Mouse (Mus musculus): ENCODE data around the gene Kifc3.
"Not testable (repeated sequence)": the region's sequence is repeated elsewhere in the genome, so short reads cannot be mapped to it uniquely, and the experiment has no call there.

The Kifc3 gene

GRCm38 (mm10) chr8:95202649-95203275 is at the start of gene Kifc3:
Gene Kifc3 (minus strand): TSS chr8:95202812.
- ATAC-seq (ENCODE audit: low TSS enrichment): no peak

- ATAC-seq (ENCODE audit: low TSS enrichment): no peak
Measured at GRCm38 (mm10) chr8:95252056-95252455, 49.4 kb upstream of the Kifc3 start.

- no peak for ATAC-seq (ENCODE audit: low TSS enrichment)
Measured at GRCm38 (mm10) chr8:95249847-95250246, 47.2 kb upstream of the Kifc3 start.

DNA sequence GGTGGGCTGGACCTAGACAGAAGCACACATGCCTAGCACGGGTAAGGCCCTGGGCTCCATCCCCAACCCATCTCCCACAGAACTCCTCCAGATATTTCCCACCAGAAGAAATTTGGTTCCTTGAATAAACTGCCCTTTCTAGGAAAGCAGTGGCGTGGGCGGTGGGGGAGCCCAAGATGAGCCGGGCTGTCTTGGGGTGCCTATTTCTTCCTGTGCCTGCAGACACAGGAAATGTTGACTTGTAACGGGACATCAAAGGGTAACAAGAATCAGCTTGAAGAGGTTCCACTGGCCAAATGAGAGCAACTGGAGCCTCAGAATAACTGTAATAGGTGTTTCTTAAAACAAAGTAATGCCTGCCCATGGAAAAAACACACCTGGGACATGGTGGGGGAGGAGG is 44.7 kb upstream of the Kifc3 start:
- ATAC-seq (ENCODE audit: low TSS enrichment): no peak

DNA sequence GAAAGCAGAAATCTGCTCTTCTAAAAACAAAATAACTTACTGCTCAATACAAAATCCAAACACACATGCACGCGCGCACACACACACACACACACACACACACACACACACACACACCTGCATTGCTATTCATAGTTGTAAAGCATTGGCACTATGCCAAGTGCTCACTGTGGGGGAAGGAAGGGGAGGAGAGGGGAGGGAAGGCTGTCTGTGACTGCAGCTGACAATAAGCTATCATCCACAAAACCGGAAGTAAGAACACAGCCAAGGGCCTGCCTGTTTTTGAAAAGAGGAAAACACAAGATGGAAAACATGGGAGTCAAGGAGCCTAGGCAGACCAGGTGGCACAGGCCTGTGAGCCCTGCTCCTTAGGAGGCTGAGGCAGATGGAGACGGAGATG is 42.6 kb upstream of the Kifc3 start:
- ATAC-seq (ENCODE audit: low TSS enrichment): no peak

DNA sequence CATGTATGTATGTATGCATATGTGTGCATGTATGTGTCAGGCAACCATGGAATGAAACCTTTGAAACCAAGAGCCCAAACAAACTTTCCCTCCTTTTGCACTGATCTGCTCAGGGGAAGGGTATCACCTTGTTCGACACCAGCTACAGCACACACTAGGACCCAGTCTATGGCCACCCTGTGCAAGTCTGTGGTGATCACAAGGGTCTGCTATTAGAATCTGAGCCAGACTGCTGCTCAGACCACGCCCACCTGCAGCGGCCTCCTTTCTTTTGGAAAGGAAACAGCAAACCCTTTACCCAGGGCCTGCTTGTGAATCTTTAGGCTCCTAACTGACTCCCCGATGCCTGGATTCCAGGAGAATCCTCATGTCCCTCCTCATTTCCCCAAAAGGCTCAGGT is 41.2 kb upstream of the Kifc3 start:
- ATAC-seq (ENCODE audit: low TSS enrichment): no peak

DNA sequence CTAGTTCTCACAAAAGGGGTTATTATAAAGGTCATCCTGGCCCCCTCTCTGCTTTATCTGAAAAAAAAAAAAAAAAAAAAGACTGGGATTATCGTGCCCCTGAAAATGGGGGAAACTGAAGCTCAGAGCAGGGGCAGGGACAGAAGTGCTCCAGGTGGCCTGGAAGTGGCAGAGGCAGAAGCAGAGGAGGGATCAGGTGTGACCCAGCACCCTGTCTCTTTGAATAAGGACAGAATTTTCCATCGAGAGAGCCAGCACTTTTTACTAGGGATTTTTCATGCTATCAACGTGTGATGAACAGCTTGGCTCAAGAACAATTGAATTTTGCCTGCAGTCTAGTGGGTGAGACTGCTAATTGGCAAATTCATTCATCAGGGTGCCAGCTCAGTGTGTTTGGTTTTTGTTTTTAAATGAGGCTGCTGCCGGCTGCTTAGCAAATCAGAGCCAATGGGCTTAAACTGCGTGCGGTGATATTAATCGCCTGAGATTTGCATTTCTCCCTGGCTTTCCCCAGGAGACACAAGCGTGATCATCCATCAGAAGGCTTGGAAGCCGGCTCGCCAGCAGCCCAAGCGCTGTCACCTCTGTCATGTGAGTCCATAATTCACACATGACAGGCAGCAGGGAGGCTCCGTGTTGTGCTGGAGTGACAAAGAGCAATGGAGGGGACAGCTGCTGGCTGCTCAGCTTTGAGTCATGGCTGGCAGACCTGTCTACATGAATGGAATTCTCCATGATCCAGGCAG is 40.4 kb upstream of the Kifc3 start:
- peak; percentile 76 for ATAC-seq (ENCODE audit: low TSS enrichment)

GRCm38 (mm10) chr8:95242099-95242825 is 39.6 kb upstream of the Kifc3 start:
- no peak for ATAC-seq (ENCODE audit: low TSS enrichment)

DNA sequence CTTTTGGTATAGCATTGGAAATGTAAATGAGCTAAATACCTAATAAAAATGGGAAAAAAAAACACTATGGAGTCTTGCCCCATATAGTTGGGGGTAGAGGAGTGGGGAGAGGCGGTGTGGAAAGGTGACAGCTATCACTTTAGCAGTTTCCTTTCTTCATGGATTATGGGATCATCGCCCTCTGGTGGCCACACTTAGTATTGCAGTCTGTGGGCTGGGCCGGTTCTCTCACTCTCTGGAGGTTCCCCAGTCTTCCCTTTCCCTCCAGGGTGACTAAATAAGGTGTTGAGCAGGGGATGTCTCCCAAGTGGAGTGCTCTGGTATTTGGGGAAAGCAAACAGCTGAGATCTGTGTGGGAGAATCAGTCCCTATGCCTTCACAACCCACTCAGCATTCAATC is 33.1 kb upstream of the Kifc3 start:
- ATAC-seq (ENCODE audit: low TSS enrichment): peak; percentile 67

GRCm38 (mm10) chr8:95230086-95230485 is 27.5 kb upstream of the Kifc3 start:
- ATAC-seq (ENCODE audit: low TSS enrichment): not testable (repeated sequence)

DNA sequence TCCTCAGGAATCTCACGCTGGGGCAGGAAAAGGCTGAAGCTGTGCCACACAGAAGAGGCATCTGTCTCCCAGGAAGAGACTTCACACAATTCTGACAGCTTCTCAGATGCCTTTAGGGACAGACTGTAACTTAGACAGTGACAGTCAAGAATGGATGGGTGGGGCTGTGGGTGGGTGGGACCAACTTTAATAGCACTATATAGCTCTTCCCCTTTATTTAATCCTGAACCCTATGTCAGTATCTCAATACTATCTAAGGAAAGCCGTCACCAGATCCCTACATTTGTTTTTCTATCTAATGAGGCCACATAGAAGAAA is 24.5 kb upstream of the Kifc3 start:
- ATAC-seq (ENCODE audit: low TSS enrichment): no peak

GRCm38 (mm10) chr8:95226251-95227150 is 23.9 kb upstream of the Kifc3 start:
- ATAC-seq (ENCODE audit: low TSS enrichment): no peak

DNA sequence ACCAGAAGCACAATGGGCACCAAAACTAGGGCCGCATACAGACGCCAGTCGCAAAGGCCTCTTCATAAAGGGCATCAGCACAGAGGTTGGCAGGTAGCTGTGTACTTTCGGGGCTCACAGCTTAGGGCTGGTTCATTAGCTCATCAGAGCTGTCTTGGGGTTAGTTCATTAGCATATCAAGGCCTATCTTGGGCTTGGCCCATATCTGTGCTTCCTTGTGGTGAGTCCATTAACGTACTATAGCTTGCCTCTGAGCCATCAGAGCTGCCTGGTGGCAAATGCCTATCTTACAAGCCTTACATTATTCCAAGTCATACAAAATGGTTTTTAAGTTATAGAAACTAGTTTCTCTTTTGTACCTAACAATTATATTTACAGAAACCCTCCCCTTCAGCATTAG is 21.4 kb upstream of the Kifc3 start:
- no peak for ATAC-seq (ENCODE audit: low TSS enrichment)

- no peak for ATAC-seq (ENCODE audit: low TSS enrichment)
Measured at GRCm38 (mm10) chr8:95221045-95221444, 18.4 kb upstream of the Kifc3 start.

DNA sequence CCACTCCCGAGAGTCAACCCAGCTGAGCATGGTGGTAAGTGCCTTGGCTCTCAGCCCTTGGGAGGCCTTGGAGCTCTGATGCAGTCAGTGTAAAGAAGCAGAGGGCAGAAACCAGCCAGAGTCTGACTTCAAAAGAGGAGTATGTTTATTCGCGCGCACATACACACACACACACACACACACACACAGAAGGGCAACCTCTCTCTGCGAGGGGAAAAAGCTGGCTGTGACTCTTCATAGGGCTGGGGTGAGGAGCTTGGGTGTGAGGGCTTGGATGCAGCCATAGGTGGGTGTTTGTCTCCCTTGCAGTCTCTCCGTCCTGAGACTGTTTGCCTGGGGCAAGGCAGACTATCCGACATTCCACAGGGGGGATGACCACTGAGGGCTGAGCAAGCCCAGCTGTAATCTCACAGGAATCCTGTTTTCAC is 18.0 kb upstream of the Kifc3 start:
- ATAC-seq (ENCODE audit: low TSS enrichment): no peak

- no peak for ATAC-seq (ENCODE audit: low TSS enrichment)
Measured at GRCm38 (mm10) chr8:95219623-95220022, 17.0 kb upstream of the Kifc3 start.

DNA sequence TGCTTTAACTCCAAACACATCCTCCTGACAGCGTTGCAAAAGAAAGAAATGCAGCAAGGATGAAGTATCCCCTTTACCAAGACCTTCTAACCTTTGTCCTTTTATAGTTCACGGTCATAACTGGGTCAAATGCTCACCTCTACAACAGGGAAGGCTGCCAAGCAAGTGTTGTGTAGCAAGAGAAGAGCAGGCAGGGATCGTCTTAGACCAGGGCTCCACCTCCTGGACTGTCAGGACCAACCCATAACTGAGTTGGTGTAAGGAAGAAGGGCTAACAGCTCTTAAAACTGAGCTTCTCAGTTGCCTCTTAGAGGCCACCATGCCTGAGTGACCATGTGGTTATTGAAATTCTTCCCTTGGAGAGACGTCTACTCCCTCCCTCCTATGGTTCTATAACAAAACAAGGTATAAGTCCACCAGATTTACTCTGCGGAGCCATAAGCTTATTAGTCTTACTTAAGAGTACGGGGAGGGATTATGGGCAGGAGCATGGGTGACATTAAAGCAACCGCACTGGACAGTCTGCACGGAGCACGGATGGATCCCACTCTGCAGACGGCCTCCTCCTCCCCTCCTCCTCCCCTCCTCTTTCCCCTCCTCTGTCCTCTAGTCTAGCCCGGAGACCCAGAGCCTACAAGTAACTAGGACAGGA is 13.2 kb upstream of the Kifc3 start:
- no peak for ATAC-seq (ENCODE audit: low TSS enrichment)

DNA sequence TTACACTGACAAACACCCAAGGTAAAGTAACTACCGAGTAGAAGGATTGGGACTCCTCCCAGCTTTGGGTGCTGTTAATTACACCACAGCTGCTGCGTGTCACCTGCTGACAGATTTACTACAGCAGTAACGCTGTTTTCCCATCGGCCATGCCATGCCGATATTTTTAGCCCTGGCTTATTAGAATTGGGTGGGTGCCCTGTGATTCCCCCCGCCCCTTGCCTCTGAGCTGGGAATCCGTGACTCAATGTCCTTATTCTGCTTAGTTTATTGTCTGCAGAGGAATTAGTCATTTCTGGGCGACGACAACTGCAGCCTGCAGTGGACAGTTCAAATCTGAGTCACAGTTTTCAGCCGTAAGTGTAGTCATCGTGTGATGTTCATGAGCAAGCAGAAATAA is 7.3 kb upstream of the Kifc3 start:
- no peak for ATAC-seq (ENCODE audit: low TSS enrichment)

- ATAC-seq (ENCODE audit: low TSS enrichment): no peak
Measured at GRCm38 (mm10) chr8:95205946-95206345, 3.3 kb upstream of the Kifc3 start.

DNA sequence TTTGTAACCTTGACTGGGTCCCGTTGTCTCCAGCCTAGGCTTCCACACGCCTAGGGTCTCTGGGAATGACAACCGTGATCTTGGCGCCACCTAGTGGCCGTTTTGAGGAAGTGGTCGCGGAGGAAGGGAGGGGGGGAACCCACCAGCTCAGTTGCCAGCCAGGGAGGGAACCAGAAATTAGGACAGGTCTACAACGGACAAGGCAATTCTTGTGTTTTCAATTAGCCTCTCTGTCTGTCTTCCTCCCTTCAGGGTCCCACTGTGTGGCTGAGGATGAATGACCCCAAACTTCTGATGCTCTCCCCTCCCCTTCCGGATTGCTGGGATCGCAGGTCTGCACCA is 1.4 kb upstream of the Kifc3 start:
- peak; percentile 89 for ATAC-seq (ENCODE audit: low TSS enrichment)

GRCm38 (mm10) chr8:95203326-95204038 is 870 bp upstream of the Kifc3 start:
- ATAC-seq (ENCODE audit: low TSS enrichment): peak; percentile 38; the same call in 1 of the 2 replicates
